Mouse (Mus musculus) stomach, postnatal 0 days (tissue): ENCODE measurements at regions not wholly inside any gene's neighbourhood (a gene's known extent, or its start where the extent isn't known, plus 50 kb on each side); places are given as distances from the start of the nearest gene placed in this dataset.

Experiments
- CTCF ChIP-seq: IDR thresholded peaks from 2 replicates; pipeline ENCODE4 v1.5.1; 2016; ENCODE audit warnings: antibody characterized with exemption, low read depth, mild to moderate bottlenecking, moderate library complexity
- EP300 ChIP-seq: optimal IDR thresholded peaks from 2 replicates; pipeline ENCODE3; 2016; ENCODE audit warnings: antibody characterized with exemption

DNA sequence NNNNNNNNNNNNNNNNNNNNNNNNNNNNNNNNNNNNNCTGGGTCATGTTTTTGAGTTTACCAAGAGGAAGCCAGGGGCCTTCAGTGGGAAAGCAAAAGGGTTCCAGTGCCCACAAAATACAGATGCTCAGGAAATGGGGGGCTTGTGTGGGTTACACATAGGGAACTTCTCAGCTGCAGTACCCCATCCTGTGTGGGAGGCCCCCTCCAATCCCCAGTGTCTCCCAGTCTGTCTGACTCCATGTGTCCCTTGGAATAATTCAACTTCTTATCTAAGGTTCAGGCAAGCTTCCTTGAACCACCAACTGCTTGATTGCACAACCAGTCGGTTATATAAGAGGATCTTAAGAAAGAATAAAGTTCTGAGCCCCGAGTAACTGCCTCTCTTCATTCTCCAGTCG lies 156.0 kb downstream of the Kit start:
- TF ChIP-seq CTCF (no peak), EP300 (no peak)
